Mouse (Mus musculus) myocyte (in vitro differentiated cells): Measurements from ENCODE around the gene Map4k1.

Experiments
- CEBPB ChIP-seq: IDR thresholded peaks from 2 replicates; pipeline ENCODE4 v1.6.1; 2011; ENCODE audit warnings: mild to moderate bottlenecking, moderate library complexity; ENCODE audit not compliant: poor library complexity, insufficient read depth, severe bottlenecking
- E2F4 ChIP-seq: IDR thresholded peaks from one replicate; pipeline ENCODE4 v1.6.1; 2011; ENCODE audit warnings: mild to moderate bottlenecking, control low read depth, moderate library complexity; ENCODE audit not compliant: insufficient read depth
- MAX ChIP-seq: IDR thresholded peaks from one replicate; pipeline ENCODE4 v1.6.1; 2011; ENCODE audit warnings: low read depth, mild to moderate bottlenecking, control low read depth
- POLR2A ChIP-seq: IDR thresholded peaks from one replicate; pipeline ENCODE4 v1.6.1; 2011; ENCODE audit warnings: low read depth, mild to moderate bottlenecking, control low read depth, moderate library complexity; ENCODE audit not compliant: insufficient read length
- USF1 ChIP-seq: IDR thresholded peaks from one replicate; pipeline ENCODE4 v1.6.1; 2011; ENCODE audit warnings: low read depth, mild to moderate bottlenecking, control low read depth, moderate library complexity

GRCm38 (mm10) chr7:29014984-29015383 lies 33.1 kb downstream of the Map4k1 start:
- no peak for TF ChIP-seq POLR2A
- no peak for TF ChIP-seq USF1
- no peak for TF ChIP-seq CEBPB
- TF ChIP-seq E2F4 = no peak
- TF ChIP-seq MAX = no peak
